Mouse (Mus musculus): ENCODE measurements around the gene Hsph1.

GRCm38 (mm10) chr5:149661428-149661827, 25.3 kb upstream of the Hsph1 start:
- TF ChIP-seq PAX5 (IDR thresholded peaks at IDR 0.05; ENCODE audit: low read length) = no peak
- no peak for TF ChIP-seq MEF2A (IDR thresholded peaks at IDR 0.05; ENCODE audit: borderline replicate concordance, low read depth, low read length)
- TF ChIP-seq EP300 (IDR thresholded peaks at IDR 0.05; ENCODE audit: low read length) = no peak
- TF ChIP-seq ZKSCAN1 (IDR thresholded peaks at IDR 0.05; ENCODE audit: borderline replicate concordance, low read depth, low read length) = no peak
- no peak for TF ChIP-seq GABPA (IDR thresholded peaks at IDR 0.05; ENCODE audit: insufficient replicate concordance, low read depth, low read length)
- TF ChIP-seq USF1 (IDR thresholded peaks at IDR 0.05; ENCODE audit: low read depth, low read length) = no peak
- TF ChIP-seq NRF1 (IDR thresholded peaks at IDR 0.05; ENCODE audit: low read depth, low read length) = no peak
- TF ChIP-seq ZC3H11A (IDR thresholded peaks at IDR 0.05; ENCODE audit: low read depth, low read length) = no peak
- TF ChIP-seq POLR2A (IDR thresholded peaks at IDR 0.05; ENCODE audit: low read depth, low read length) = no peak

All from CH12.LX (cell line).